Mouse (Mus musculus) spleen, adult 18-20 months (tissue): ENCODE data around the gene Iqcj.

Experiments
- DNase-seq, 2 experiments: peaks; one replicate each; pipeline ENCODE4 v3.0.0; 2022; ENCODE audit warnings: mixed read lengths in 2 of 2

The Iqcj gene

GRCm38 (mm10) chr3:67892026-67892705, at the start of gene Iqcj, which contains the start of gene Iqschfp:
Gene Iqcj (plus strand): TSS chr3:67892220.
Gene Iqschfp (plus strand): TSS chr3:67892232.
- no peak for DNase-seq

GRCm38 (mm10) chr3:67852397-67852796, 39.6 kb upstream of the Iqcj start:
- no peak for DNase-seq

GRCm38 (mm10) chr3:67861524-67861923, 30.5 kb upstream of the Iqcj start:
- DNase-seq, result no peak

GRCm38 (mm10) chr3:67867420-67868065, 24.5 kb upstream of the Iqcj start:
- no peak for DNase-seq

GRCm38 (mm10) chr3:67869424-67869823, 22.6 kb upstream of the Iqcj start:
- DNase-seq, result no peak

GRCm38 (mm10) chr3:67877253-67877652, 14.8 kb upstream of the Iqcj start:
- DNase-seq, result no peak

GRCm38 (mm10) chr3:67884335-67884734, 7.7 kb upstream of the Iqcj start:
- no peak for DNase-seq

GRCm38 (mm10) chr3:67886176-67886575, 5.8 kb upstream of the Iqcj start:
- DNase-seq, result no peak

GRCm38 (mm10) chr3:67887251-67887650, 4.8 kb upstream of the Iqcj start:
- DNase-seq, result no peak

- DNase-seq, result no peak
Observed at GRCm38 (mm10) chr3:67892768-67893167, 748 bp downstream of the Iqcj start.

- DNase-seq, result no peak
Observed at GRCm38 (mm10) chr3:67902517-67902916, 10.5 kb downstream of the Iqcj start.

GRCm38 (mm10) chr3:67908586-67908985, 16.6 kb downstream of the Iqcj start:
- no peak for DNase-seq

GRCm38 (mm10) chr3:67918098-67918497, 26.1 kb downstream of the Iqcj start:
- DNase-seq, result no peak

- DNase-seq, result no peak
Observed at GRCm38 (mm10) chr3:67918634-67919259, 26.7 kb downstream of the Iqcj start.

- no peak for DNase-seq
Observed at GRCm38 (mm10) chr3:67923095-67923494, 31.1 kb downstream of the Iqcj start.

GRCm38 (mm10) chr3:67925453-67925852, 33.4 kb downstream of the Iqcj start:
- no peak for DNase-seq

GRCm38 (mm10) chr3:67930424-67931133, 38.6 kb downstream of the Iqcj start:
- no peak for DNase-seq

- no peak for DNase-seq
Observed at GRCm38 (mm10) chr3:67931181-67931580, 39.2 kb downstream of the Iqcj start.

GRCm38 (mm10) chr3:67931914-67932313, 39.9 kb downstream of the Iqcj start:
- no peak for DNase-seq

- no peak for DNase-seq
Observed at GRCm38 (mm10) chr3:67935829-67936228, 43.8 kb downstream of the Iqcj start.

GRCm38 (mm10) chr3:67947000-67947399, 55.0 kb downstream of the Iqcj start:
- DNase-seq, result no peak

GRCm38 (mm10) chr3:67952517-67952940, 60.5 kb downstream of the Iqcj start:
- DNase-seq, result no peak

GRCm38 (mm10) chr3:67954459-67955065, 62.5 kb downstream of the Iqcj start:
- no peak for DNase-seq
